Mouse (Mus musculus): Measurements from ENCODE around the gene Lat.

- no peak for TF ChIP-seq CTCF (IDR thresholded peaks at IDR 0.05; ENCODE audit: control insufficient read depth, insufficient read depth, insufficient read length)
- no peak for TF ChIP-seq USF1 (IDR thresholded peaks at IDR 0.05; ENCODE audit: low read depth)
- no peak for TF ChIP-seq MAX (IDR thresholded peaks at IDR 0.05)
- TF ChIP-seq CEBPB (IDR thresholded peaks at IDR 0.05; ENCODE audit: low read depth), result no peak
- TF ChIP-seq MYOG (IDR thresholded peaks at IDR 0.05; ENCODE audit: control insufficient read depth, extremely low read depth, insufficient read length), result no peak
Measured at GRCm38 (mm10) chr7:126355847-126356597, 13.3 kb downstream of the Lat start.
